Mouse (Mus musculus): ENCODE measurements around the gene Pebp1. TPM values are rescaled to one million over a fixed set of nuclear protein-coding genes. Genes with fewer than 3 reads are reported as not detected.

Pebp1 gene
- total and polyA plus RNA-seq, 2 experiments = 253 to 719 TPM

- DNase-seq (ENCODE audit: extremely low read depth, low read depth, low spot score) = no peak
- WGBS = 86% methylated on average over 21 of the region's 21 CpGs
- no peak overlapping the region for H3K27ac ChIP-seq (replicated peaks; ENCODE audit: insufficient read depth, low read depth, low read length)
- TF ChIP-seq CTCF (IDR thresholded peaks at IDR 0.05; ENCODE audit: low read depth, low read length) = no peak
- TF ChIP-seq POLR2A (IDR thresholded peaks at IDR 0.05; ENCODE audit: extremely low read depth, insufficient read depth, low read length) = no peak
- H3K79me2 ChIP-seq (ENCODE audit: control insufficient read depth, insufficient read depth, low read length) = no peaks in the 10 kb centered on the region
- H3K4me3 ChIP-seq (ENCODE audit: insufficient read depth, low read depth, low read length) = no peak overlapping the region
- H3K36me3 ChIP-seq (ENCODE audit: control insufficient read depth, insufficient read depth, low read length) = peaks cover 39% of the 10 kb centered on the region
- H3K27me3 ChIP-seq (ENCODE audit: control insufficient read depth, insufficient read depth, low read length) = no peaks in the 10 kb centered on the region
- no peak overlapping the region for H3K9ac ChIP-seq (ENCODE audit: low read depth, low read length)
- H3K4me1 ChIP-seq (ENCODE audit: control insufficient read depth, insufficient read depth, low read length) = no peaks in the 10 kb centered on the region
These were observed 23.9 kb downstream of the Pebp1 start for GRCm38 (mm10) chr5:117263566-117263965.

- no peak overlapping the region for H3K27ac ChIP-seq (replicated peaks; ENCODE audit: insufficient read depth, low read depth, low read length)
- WGBS = 86% methylated on average over 15 of the region's 15 CpGs
- peaks cover 59% of the 10 kb centered on the region for H3K36me3 ChIP-seq (ENCODE audit: control insufficient read depth, insufficient read depth, low read length)
- no peak overlapping the region for H3K9ac ChIP-seq (ENCODE audit: low read depth, low read length)
- H3K4me1 ChIP-seq (ENCODE audit: control insufficient read depth, insufficient read depth, low read length) = no peaks in the 10 kb centered on the region
- TF ChIP-seq CTCF (IDR thresholded peaks at IDR 0.05; ENCODE audit: low read depth, low read length) (no peak), POLR2A (IDR thresholded peaks at IDR 0.05; ENCODE audit: extremely low read depth, insufficient read depth, low read length) (no peak)
- H3K79me2 ChIP-seq (ENCODE audit: control insufficient read depth, insufficient read depth, low read length) = no peaks in the 10 kb centered on the region
- H3K27me3 ChIP-seq (ENCODE audit: control insufficient read depth, insufficient read depth, low read length) = no peaks in the 10 kb centered on the region
- DNase-seq (ENCODE audit: extremely low read depth, low read depth, low spot score) = no peak
- no peak overlapping the region for H3K4me3 ChIP-seq (ENCODE audit: insufficient read depth, low read depth, low read length)
These were observed 29.1 kb downstream of the Pebp1 start for GRCm38 (mm10) chr5:117258276-117258675.

- Histone ChIP-seq H3K9ac (ENCODE audit: low read depth, low read length) (no peak overlapping the region), H3K27ac (replicated peaks; ENCODE audit: insufficient read depth, low read depth, low read length) (no peak overlapping the region), H3K4me1 (ENCODE audit: control insufficient read depth, insufficient read depth, low read length) (no peaks in the 10 kb centered on the region), H3K27me3 (ENCODE audit: control insufficient read depth, insufficient read depth, low read length) (no peaks in the 10 kb centered on the region), H3K79me2 (ENCODE audit: control insufficient read depth, insufficient read depth, low read length) (no peaks in the 10 kb centered on the region), H3K4me3 (ENCODE audit: insufficient read depth, low read depth, low read length) (no peak overlapping the region), H3K36me3 (ENCODE audit: control insufficient read depth, insufficient read depth, low read length) (peaks cover 32% of the 10 kb centered on the region)
- TF ChIP-seq POLR2A (IDR thresholded peaks at IDR 0.05; ENCODE audit: extremely low read depth, insufficient read depth, low read length) (no peak), CTCF (IDR thresholded peaks at IDR 0.05; ENCODE audit: low read depth, low read length) (no peak)
- DNase-seq (ENCODE audit: extremely low read depth, low read depth, low spot score) = peak; percentile 64
- WGBS = 48% methylated on average over 3 of the region's 3 CpGs
These were observed 35.7 kb downstream of the Pebp1 start for GRCm38 (mm10) chr5:117251763-117252162.

- 88% methylated on average over 22 of the region's 24 CpGs for WGBS
- TF ChIP-seq POLR2A (IDR thresholded peaks at IDR 0.05; ENCODE audit: extremely low read depth, insufficient read depth, low read length) (no peak), CTCF (IDR thresholded peaks at IDR 0.05; ENCODE audit: low read depth, low read length) (no peak)
These were observed 36.6 kb downstream of the Pebp1 start for GRCm38 (mm10) chr5:117250796-117251195.

GRCm38 (mm10) chr5:117248351-117248750 is 39.1 kb downstream of the Pebp1 start:
- Histone ChIP-seq H3K27me3 (ENCODE audit: control insufficient read depth, insufficient read depth, low read length) (no peaks in the 10 kb centered on the region), H3K27ac (replicated peaks; ENCODE audit: insufficient read depth, low read depth, low read length) (no peak overlapping the region), H3K4me1 (ENCODE audit: control insufficient read depth, insufficient read depth, low read length) (no peaks in the 10 kb centered on the region), H3K9ac (ENCODE audit: low read depth, low read length) (no peak overlapping the region), H3K4me3 (ENCODE audit: insufficient read depth, low read depth, low read length) (no peak overlapping the region), H3K79me2 (ENCODE audit: control insufficient read depth, insufficient read depth, low read length) (no peaks in the 10 kb centered on the region), H3K36me3 (ENCODE audit: control insufficient read depth, insufficient read depth, low read length) (peaks cover 18% of the 10 kb centered on the region; the same call in 1 of the 2 replicates)
- 72% methylated on average over 10 of the region's 10 CpGs for WGBS
- no peak for DNase-seq (ENCODE audit: extremely low read depth, low read depth, low spot score)
- TF ChIP-seq CTCF (IDR thresholded peaks at IDR 0.05; ENCODE audit: low read depth, low read length) (no peak), POLR2A (IDR thresholded peaks at IDR 0.05; ENCODE audit: extremely low read depth, insufficient read depth, low read length) (no peak)

More at GRCm38 (mm10) chr5:117250796-117251195, 36.6 kb downstream of the Pebp1 start:
- H3K79me2 ChIP-seq (ENCODE audit: control insufficient read depth, insufficient read depth, low read length) = no peaks in the 10 kb centered on the region
- no peak overlapping the region for H3K4me3 ChIP-seq (ENCODE audit: insufficient read depth, low read depth, low read length)
- H3K9ac ChIP-seq (ENCODE audit: low read depth, low read length) = no peak overlapping the region
- no peaks in the 10 kb centered on the region for H3K27me3 ChIP-seq (ENCODE audit: control insufficient read depth, insufficient read depth, low read length)
- no peaks in the 10 kb centered on the region for H3K4me1 ChIP-seq (ENCODE audit: control insufficient read depth, insufficient read depth, low read length)
- H3K36me3 ChIP-seq (ENCODE audit: control insufficient read depth, insufficient read depth, low read length) = peaks cover 24% of the 10 kb centered on the region
- no peak for DNase-seq (ENCODE audit: extremely low read depth, low read depth, low spot score)
- no peak overlapping the region for H3K27ac ChIP-seq (replicated peaks; ENCODE audit: insufficient read depth, low read depth, low read length)

GRCm38 (mm10) chr5:117245170-117245569 is 42.3 kb downstream of the Pebp1 start:
- Histone ChIP-seq H3K9ac (ENCODE audit: low read depth, low read length) (no peak overlapping the region), H3K36me3 (ENCODE audit: control insufficient read depth, insufficient read depth, low read length) (peaks cover 26% of the 10 kb centered on the region; the same call in 1 of the 2 replicates), H3K27me3 (ENCODE audit: control insufficient read depth, insufficient read depth, low read length) (no peaks in the 10 kb centered on the region), H3K79me2 (ENCODE audit: control insufficient read depth, insufficient read depth, low read length) (no peaks in the 10 kb centered on the region), H3K4me1 (ENCODE audit: control insufficient read depth, insufficient read depth, low read length) (no peaks in the 10 kb centered on the region), H3K4me3 (ENCODE audit: insufficient read depth, low read depth, low read length) (no peak overlapping the region), H3K27ac (replicated peaks; ENCODE audit: insufficient read depth, low read depth, low read length) (no peak overlapping the region)
- TF ChIP-seq POLR2A (IDR thresholded peaks at IDR 0.05; ENCODE audit: extremely low read depth, insufficient read depth, low read length) (no peak), CTCF (IDR thresholded peaks at IDR 0.05; ENCODE audit: low read depth, low read length) (no peak)
- WGBS = 58% methylated on average over 8 of the region's 8 CpGs
- DNase-seq (ENCODE audit: extremely low read depth, low read depth, low spot score) = peak; percentile 10

All from liver, adult 2 months (tissue).